Mouse (Mus musculus): ENCODE measurements around the gene Kpna6.

GRCm38 (mm10) chr4:129630944-129631343, 41.6 kb downstream of the Kpna6 start:
- TF ChIP-seq CTCF (IDR thresholded peaks at IDR 0.05; ENCODE audit: low read depth) (no peak), EP300 (optimal IDR thresholded peaks at IDR 0.05) (no peak)
